Mouse (Mus musculus) frontal cortex, postnatal 36 days (tissue): ENCODE data around the gene Hist1h4a.

ENCODE experiments used
- DNase-seq, 2 experiments: peaks; one replicate each; pipeline ENCODE4 v3.0.0; 2022; ENCODE audit warnings: low spot score in 2 of 2

Hist1h4a gene

GRCm38 (mm10) chr13:23759251-23759771 lies 1.7 kb downstream of the Hist1h4a start:
- no peak for DNase-seq

- no peak for DNase-seq
Observed at GRCm38 (mm10) chr13:23757921-23758320, 3.1 kb downstream of the Hist1h4a start.

GRCm38 (mm10) chr13:23757211-23757773 lies 3.7 kb downstream of the Hist1h4a start:
- no peak for DNase-seq

- DNase-seq: peak; percentile 84 to 97
Observed at GRCm38 (mm10) chr13:23756790-23757189, 4.2 kb downstream of the Hist1h4a start, which contains the start of gene Hist1h4b. Gene Hist1h4b, plus strand, starts transcription at chr13:23757013.

- DNase-seq: no peak
Observed at GRCm38 (mm10) chr13:23755000-23755399, 6.0 kb downstream of the Hist1h4a start.

- no peak for DNase-seq
Observed at GRCm38 (mm10) chr13:23753314-23754078, 7.5 kb downstream of the Hist1h4a start.

- no peak for DNase-seq
Observed at GRCm38 (mm10) chr13:23752742-23753172, 8.3 kb downstream of the Hist1h4a start.

GRCm38 (mm10) chr13:23752067-23752741 lies 8.8 kb downstream of the Hist1h4a start, which contains the start of gene Hist1h3b:
Gene Hist1h3b, plus strand, starts transcription at chr13:23752267.
- DNase-seq: peak; percentile 91 to 97

GRCm38 (mm10) chr13:23751478-23751956 lies 9.5 kb downstream of the Hist1h4a start:
- peak in 1 of 2 experiments; percentile 5 for DNase-seq

GRCm38 (mm10) chr13:23750839-23751477 lies 10.1 kb downstream of the Hist1h4a start, which contains the start of gene Hist1h2ab:
Gene Hist1h2ab, plus strand, starts transcription at chr13:23751126.
- peak; percentile 47 to 51 for DNase-seq

GRCm38 (mm10) chr13:23749563-23750121 lies 11.4 kb downstream of the Hist1h4a start:
- no peak for DNase-seq

- no peak for DNase-seq
Observed at GRCm38 (mm10) chr13:23747892-23748288, 13.1 kb downstream of the Hist1h4a start.

- no peak for DNase-seq
Observed at GRCm38 (mm10) chr13:23747081-23747891, 13.7 kb downstream of the Hist1h4a start.

- DNase-seq: peak; percentile 78 to 87
Observed at GRCm38 (mm10) chr13:23746201-23747080, 14.6 kb downstream of the Hist1h4a start, which contains the start of gene Hist1h2bb. Gene Hist1h2bb, plus strand, starts transcription at chr13:23746734.

- peak; percentile 75 to 91 for DNase-seq
Observed at GRCm38 (mm10) chr13:23745381-23746161, 15.5 kb downstream of the Hist1h4a start, which contains the start of gene Hist1h3c. Gene Hist1h3c, minus strand, starts transcription at chr13:23745602.

GRCm38 (mm10) chr13:23744421-23745380 lies 16.3 kb downstream of the Hist1h4a start:
- no peak for DNase-seq

GRCm38 (mm10) chr13:23743963-23744362 lies 17.1 kb downstream of the Hist1h4a start:
- no peak for DNase-seq
